Mouse (Mus musculus): ENCODE results near the gene Crlf1. TPM values are rescaled to one million over a fixed set of nuclear protein-coding genes. Genes with fewer than 3 reads are reported as not detected.

The Crlf1 gene
- total and polyA plus RNA-seq, 3 experiments = 3.8 to 26.6 TPM; not detected in 1

GRCm38 (mm10) chr8:70506328-70507026 is 13.5 kb downstream of the Crlf1 start, which contains the start of gene Rex1bd:
Rex1bd (minus strand) TSS chr8:70506752.
- peaks cover 0 to 34% of the 10 kb centered on the region in 2 experiments; a peak in 2 of 4 replicates for H3K4me1 ChIP-seq (ENCODE audit: control insufficient read depth in 1 of 2, insufficient read depth in 2 of 2, low read length in 2 of 2)
- H3K79me2 ChIP-seq (ENCODE audit: control insufficient read depth, insufficient read depth, low read length, poor library complexity) = peaks cover 42% of the 10 kb centered on the region
- no peaks in the 10 kb centered on the region for H3K27me3 ChIP-seq (ENCODE audit: control insufficient read depth in 1 of 2, insufficient read depth in 2 of 2, low read length in 2 of 2)
- peaks cover 5 to 17% of the 10 kb centered on the region in 2 experiments; a peak in 3 of 4 replicates for H3K36me3 ChIP-seq (ENCODE audit: control insufficient read depth in 1 of 2, insufficient read depth in 2 of 2, low read length in 2 of 2)
- H3K9ac ChIP-seq (ENCODE audit: control insufficient read depth, low read depth, low read length, poor library complexity, severe bottlenecking) = peak within 1 kb of the TSS; percentile 90
- peak within 1 kb of the TSS; percentile 48 for H3K27ac ChIP-seq (ENCODE audit: control insufficient read depth, low read depth, low read length)
- DNase-seq (ENCODE audit: low read depth, low spot score) = peak; percentile 98
- peak within 1 kb of the TSS; percentile 80 to 88 for H3K4me3 ChIP-seq (ENCODE audit: control insufficient read depth in 1 of 2, insufficient read depth in 1 of 2, low read depth in 2 of 2, low read length in 2 of 2)
- no peaks in the 10 kb centered on the region for H3K9me3 ChIP-seq (replicated peaks; ENCODE audit: insufficient read depth, low read length)
- peak; percentile 87 for TF ChIP-seq MXI1 (IDR thresholded peaks at IDR 0.05; ENCODE audit: low read depth, low read length)
- TF ChIP-seq ZC3H11A (IDR thresholded peaks at IDR 0.05; ENCODE audit: low read depth, low read length) = 0 out of 2 replicates have a peak, but pooled peaks have one; percentile 16
- TF ChIP-seq ELF1 (IDR thresholded peaks at IDR 0.05; ENCODE audit: low read depth, low read length) = no peak
- TF ChIP-seq MAFK (IDR thresholded peaks at IDR 0.05; ENCODE audit: borderline replicate concordance, low read depth, low read length) = no peak
- TF ChIP-seq SMC3 (IDR thresholded peaks at IDR 0.05; ENCODE audit: low read depth, low read length) = peak; percentile 59
- TF ChIP-seq ZKSCAN1 (IDR thresholded peaks at IDR 0.05; ENCODE audit: low read depth, low read length) = peak; percentile 56; the same call in 1 of the 2 replicates
- peak; percentile 48 for TF ChIP-seq TCF12 (IDR thresholded peaks at IDR 0.05; ENCODE audit: low read depth, low read length)
- peak; percentile 99 for TF ChIP-seq ZNF384 (IDR thresholded peaks at IDR 0.05; ENCODE audit: low read depth, low read length)
- TF ChIP-seq NRF1 (IDR thresholded peaks at IDR 0.05; ENCODE audit: insufficient read depth, low read depth, low read length, poor library complexity, severe bottlenecking) = no peak
- no peak for TF ChIP-seq ETS1 (IDR thresholded peaks at IDR 0.05; ENCODE audit: low read depth, low read length)
- peak; percentile 82 for TF ChIP-seq HCFC1 (IDR thresholded peaks at IDR 0.05; ENCODE audit: low read depth, low read length)
- TF ChIP-seq MYC (IDR thresholded peaks at IDR 0.05; ENCODE audit: low read depth, low read length) = peak; percentile 51
- no peak; the same call in none of the 2 replicates for TF ChIP-seq NELFE (IDR thresholded peaks at IDR 0.05; ENCODE audit: low read depth, low read length)
- TF ChIP-seq POLR2A (IDR thresholded peaks at IDR 0.05; ENCODE audit: control insufficient read depth in 1 of 2, insufficient read depth in 1 of 2, low read depth in 1 of 2, low read length in 2 of 2, poor library complexity in 1 of 2) = peak; percentile 52 to 76; a peak in 3 of 4 replicates
- TF ChIP-seq MEF2A (IDR thresholded peaks at IDR 0.05; ENCODE audit: extremely low read depth, insufficient replicate concordance, low read depth, low read length, poor library complexity, severe bottlenecking) = no peak
- no peak for TF ChIP-seq USF2 (IDR thresholded peaks at IDR 0.05; ENCODE audit: borderline replicate concordance in 1 of 2, insufficient read depth in 1 of 2, low read depth in 1 of 2, low read length in 2 of 2)
- TF ChIP-seq EP300 (IDR thresholded peaks at IDR 0.05; ENCODE audit: low read depth in 1 of 2, low read length in 2 of 2) = peak in 1 of 2 experiments; percentile 38; a peak in 2 of 4 replicates
- TF ChIP-seq CTCF (IDR thresholded peaks at IDR 0.05 in 2 of 3, conservative IDR thresholded peaks at IDR 0.05 in 1 of 3; ENCODE audit: control insufficient read depth in 1 of 3, insufficient read depth in 1 of 3, low read depth in 2 of 3, low read length in 3 of 3, poor library complexity in 1 of 3, severe bottlenecking in 1 of 3) = peak; percentile 34 to 93 (median 79); a peak in 5 of 6 replicates
- 0 out of 2 replicates have a peak, but pooled peaks have one; percentile 19 for TF ChIP-seq JUND (IDR thresholded peaks at IDR 0.05; ENCODE audit: low read depth, low read length)
- TF ChIP-seq BHLHE40 (IDR thresholded peaks at IDR 0.05; ENCODE audit: borderline replicate concordance, low read depth, low read length) = no peak
- no peak; the same call in 1 of the 2 replicates for TF ChIP-seq MAX (IDR thresholded peaks at IDR 0.05; ENCODE audit: low read length)
- TF ChIP-seq POLR2AphosphoS5 (IDR thresholded peaks at IDR 0.05; ENCODE audit: borderline replicate concordance, low read depth, low read length) = no peak; the same call in 1 of the 2 replicates
- no peak for TF ChIP-seq UBTF (IDR thresholded peaks at IDR 0.05; ENCODE audit: borderline replicate concordance, insufficient read depth, low read depth, low read length)
- no peak for TF ChIP-seq MAZ (IDR thresholded peaks at IDR 0.05; ENCODE audit: low read depth, low read length)
- peak; percentile 51; the same call in 1 of the 2 replicates for TF ChIP-seq GABPA (IDR thresholded peaks at IDR 0.05; ENCODE audit: low read depth, low read length)
- TF ChIP-seq POLR2AphosphoS2 (IDR thresholded peaks at IDR 0.05; ENCODE audit: low read length) = no peak; the same call in 1 of the 2 replicates
- peak; percentile 42 for TF ChIP-seq RAD21 (IDR thresholded peaks at IDR 0.05; ENCODE audit: low read depth, low read length)
- TF ChIP-seq SIN3A (IDR thresholded peaks at IDR 0.05; ENCODE audit: low read length) = peak; percentile 78
- 0 out of 2 replicates have a peak, but pooled peaks have one; percentile 17 for TF ChIP-seq MYB (IDR thresholded peaks at IDR 0.05; ENCODE audit: low read depth, low read length)
- TF ChIP-seq CHD1 (IDR thresholded peaks at IDR 0.05; ENCODE audit: low read depth, low read length) = no peak
- TF ChIP-seq CHD2 (IDR thresholded peaks at IDR 0.05; ENCODE audit: low read length) = no peak
- TF ChIP-seq RCOR1 (IDR thresholded peaks at IDR 0.05; ENCODE audit: low read depth, low read length) = no peak
- peak; percentile 54; the same call in 1 of the 2 replicates for TF ChIP-seq KAT2A (conservative IDR thresholded peaks at IDR 0.05; ENCODE audit: low read depth, low read length)
- TF ChIP-seq E2F4 (IDR thresholded peaks at IDR 0.05; ENCODE audit: borderline replicate concordance, low read depth, low read length) = no peak
- 0 out of 2 replicates have a peak, but pooled peaks have one; percentile 13 for TF ChIP-seq USF1 (IDR thresholded peaks at IDR 0.05; ENCODE audit: low read depth, low read length)

Measured in MEL (cell line).